Mouse (Mus musculus) lung, postnatal 4 days (tissue): Measurements from ENCODE around the gene Scd3.
"Not testable (repeated sequence)": the region's sequence is repeated elsewhere in the genome, so short reads cannot be mapped to it uniquely, and the experiment has no call there.

Source experiments
- DNase-seq, 2 experiments: peaks; one replicate each; pipeline ENCODE4 v3.0.0; 2021

Gene Scd3

DNA sequence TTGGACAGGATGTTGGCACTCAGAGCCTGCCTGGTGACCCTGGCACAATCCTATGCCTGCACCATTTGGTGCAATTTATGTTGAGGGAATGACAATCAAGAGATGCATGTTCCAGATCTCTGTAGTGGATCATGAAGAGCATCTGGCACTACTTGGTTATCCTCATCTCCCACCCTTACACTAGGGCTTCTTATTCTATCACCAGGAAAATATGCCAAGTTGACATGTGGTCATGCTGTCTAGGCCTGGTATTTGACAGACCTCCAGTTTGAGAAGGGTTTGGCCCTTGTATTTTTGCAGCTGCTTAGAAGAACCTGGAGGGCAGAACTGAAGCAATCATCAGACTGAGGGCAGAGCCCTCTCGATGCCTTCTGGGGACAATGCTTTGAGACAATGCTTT lies 72.3 kb downstream of the Scd3 start:
- no peak for DNase-seq

GRCm38 (mm10) chr19:44276861-44277260 lies 73.8 kb downstream of the Scd3 start:
- no peak for DNase-seq

- no peak for DNase-seq
These were observed 74.9 kb downstream of the Scd3 start for GRCm38 (mm10) chr19:44277931-44278330.

DNA sequence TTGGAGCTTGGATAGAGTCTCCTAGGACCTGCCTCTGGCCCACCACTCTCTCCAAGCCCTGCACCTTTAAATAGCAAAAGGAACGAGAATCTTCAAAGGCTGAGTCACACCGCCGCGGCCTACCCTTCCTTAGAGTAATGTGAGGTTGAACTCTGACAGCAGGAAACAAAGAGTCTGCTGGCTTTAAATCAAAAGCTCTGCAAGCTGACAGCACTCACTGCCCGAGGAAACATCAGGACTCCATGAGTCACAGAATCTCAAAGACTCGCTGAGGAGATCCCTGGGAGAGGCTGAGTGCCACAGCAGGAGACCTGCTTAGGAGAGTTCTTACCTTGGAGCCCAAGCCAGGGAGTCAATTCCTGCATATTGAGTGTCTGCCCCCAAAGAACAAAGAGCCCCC lies 77.7 kb downstream of the Scd3 start:
- peak; percentile 40 to 50 for DNase-seq

DNA sequence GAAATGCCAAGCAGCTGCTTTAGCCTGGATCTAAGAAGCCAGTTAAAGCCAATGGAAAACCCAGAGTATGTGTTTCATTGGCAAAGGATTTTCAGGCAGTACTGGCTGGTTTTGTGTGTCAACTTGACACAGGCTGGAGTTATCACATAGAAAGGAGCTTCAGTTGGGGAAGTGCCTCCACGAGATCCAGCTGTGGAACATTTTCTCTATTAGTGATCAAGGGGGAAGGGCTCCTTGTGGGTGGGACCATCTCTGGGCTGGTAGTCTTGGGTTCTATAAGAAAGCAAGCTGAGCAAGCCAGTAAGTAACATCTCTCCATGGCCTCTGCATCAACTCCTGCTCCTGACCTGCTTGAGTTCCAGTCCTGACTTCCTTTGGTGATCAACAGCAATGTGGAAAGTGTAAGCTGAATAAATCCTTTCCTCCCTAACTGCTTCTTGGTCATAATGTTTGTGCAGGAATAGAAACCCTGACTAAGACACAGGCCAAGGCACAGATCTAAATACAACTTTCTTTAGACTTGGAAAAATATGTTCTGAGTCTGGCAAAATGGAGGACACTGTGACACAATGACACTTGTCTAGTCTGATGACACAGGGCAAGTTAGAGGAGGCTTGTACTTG lies 78.9 kb downstream of the Scd3 start:
- not testable (repeated sequence) for DNase-seq

GRCm38 (mm10) chr19:44282534-44283156 lies 79.6 kb downstream of the Scd3 start:
- peak; percentile 36 to 64 for DNase-seq

- DNase-seq: no peak
These were observed 80.3 kb downstream of the Scd3 start for GRCm38 (mm10) chr19:44283157-44284024.

DNA sequence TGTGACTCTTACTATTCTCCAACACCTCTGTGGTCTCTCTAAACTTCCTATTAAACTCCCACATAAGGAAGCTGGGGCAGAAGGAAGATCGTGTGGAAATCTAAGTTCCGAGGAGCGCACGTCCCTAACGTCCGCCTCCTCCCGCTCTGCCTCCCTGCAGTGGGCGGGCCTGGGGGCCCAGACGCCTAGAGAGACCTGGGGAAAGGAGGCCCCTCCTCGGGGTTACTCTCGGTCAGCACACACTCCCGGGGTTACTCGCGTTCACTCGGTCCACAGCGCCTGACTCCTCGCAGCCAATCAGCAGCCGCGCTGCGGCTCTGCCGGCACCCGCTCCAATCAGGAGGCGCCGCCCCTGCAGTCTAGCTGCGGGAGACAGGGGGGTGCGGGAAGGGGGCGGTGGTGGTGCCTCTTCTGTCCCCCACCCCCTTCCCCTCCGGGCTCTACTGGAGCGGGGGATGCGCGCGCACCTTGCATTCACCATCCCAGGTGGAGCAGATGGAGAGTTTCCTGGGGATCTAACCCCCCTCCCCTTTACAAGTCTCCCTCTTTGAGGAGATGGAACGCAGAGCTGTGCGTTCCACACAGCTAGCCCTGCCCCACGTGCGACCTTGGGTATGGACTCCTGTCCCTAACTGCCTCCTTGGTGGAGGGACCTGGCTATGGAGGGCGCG lies 81.1 kb downstream of the Scd3 start:
- peak; percentile 91 to 97 for DNase-seq

GRCm38 (mm10) chr19:44284723-44285122 lies 81.7 kb downstream of the Scd3 start:
- DNase-seq: peak; percentile 52 to 77

DNA sequence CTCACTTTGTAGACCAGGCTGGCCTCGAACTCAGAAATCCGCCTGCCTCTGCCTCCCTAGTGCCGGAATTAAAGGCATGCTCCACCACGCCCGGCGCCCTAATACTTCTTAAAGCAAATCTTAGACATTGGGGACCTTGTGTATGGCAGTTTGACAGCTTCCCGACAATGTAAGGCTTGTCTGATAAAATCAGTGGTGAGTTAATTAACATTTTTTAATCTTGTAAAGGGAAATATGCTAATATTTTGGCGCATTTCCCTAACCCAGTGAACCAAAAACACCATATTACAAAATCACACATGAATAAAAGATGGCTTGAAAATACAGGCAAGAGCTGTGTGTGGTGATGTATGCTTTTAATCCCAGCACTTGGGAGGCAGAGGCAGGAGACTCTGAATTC lies 82.5 kb downstream of the Scd3 start:
- no peak for DNase-seq

DNA sequence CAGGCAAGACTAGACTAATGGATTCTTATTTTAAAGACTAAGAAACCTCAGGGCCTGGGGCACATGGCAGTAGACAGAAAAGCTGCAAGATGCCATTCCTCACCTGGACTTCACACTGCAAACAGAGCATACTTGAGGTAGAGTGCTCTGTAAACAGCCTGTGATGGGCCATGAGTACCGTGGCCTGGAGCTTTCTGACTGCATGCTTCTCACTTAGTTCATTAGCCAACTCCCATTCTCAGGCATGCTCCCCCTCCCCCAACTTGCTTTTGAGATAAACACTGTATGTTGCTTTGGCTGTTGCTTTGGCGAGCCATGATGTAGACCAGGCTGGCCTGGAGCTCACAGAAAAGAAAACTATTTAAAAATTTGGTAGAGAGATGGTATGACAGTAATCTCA lies 83.0 kb downstream of the Scd3 start:
- DNase-seq: peak; percentile 58 to 77

DNA sequence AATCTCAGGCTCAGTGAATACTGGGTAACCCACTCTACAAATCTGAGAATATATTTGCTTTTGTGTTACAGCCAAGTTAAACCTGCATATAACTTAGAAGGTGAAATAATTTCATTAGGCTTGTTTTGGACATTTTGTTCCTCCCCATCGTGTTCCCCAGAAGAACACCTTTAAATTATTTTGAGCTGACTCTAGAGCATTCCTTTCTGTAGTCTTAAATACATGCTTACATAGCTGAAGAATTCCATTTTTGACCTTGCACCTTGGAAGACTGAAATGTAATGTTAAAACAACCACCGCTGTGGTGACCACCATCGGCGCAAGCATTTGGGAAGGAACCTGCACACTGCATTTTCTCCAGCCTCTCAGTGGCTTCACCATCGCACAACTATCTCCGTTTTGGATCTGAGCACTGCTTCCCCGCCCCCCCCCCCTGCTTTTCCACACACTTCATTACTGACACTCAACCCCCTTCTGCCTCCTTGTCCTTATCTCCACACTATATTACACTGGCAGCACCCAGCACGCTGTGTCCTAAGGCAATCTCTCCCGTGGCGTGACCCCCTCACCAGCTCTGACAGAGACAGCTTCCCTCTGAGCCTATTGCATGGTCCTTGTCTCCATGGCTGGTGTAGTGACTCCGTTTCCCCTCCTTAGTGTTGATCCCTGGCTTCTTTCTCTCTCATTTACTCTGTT lies 84.5 kb downstream of the Scd3 start:
- no peak for DNase-seq

- no peak for DNase-seq
These were observed 89.0 kb downstream of the Scd3 start for GRCm38 (mm10) chr19:44292083-44292482.

DNA sequence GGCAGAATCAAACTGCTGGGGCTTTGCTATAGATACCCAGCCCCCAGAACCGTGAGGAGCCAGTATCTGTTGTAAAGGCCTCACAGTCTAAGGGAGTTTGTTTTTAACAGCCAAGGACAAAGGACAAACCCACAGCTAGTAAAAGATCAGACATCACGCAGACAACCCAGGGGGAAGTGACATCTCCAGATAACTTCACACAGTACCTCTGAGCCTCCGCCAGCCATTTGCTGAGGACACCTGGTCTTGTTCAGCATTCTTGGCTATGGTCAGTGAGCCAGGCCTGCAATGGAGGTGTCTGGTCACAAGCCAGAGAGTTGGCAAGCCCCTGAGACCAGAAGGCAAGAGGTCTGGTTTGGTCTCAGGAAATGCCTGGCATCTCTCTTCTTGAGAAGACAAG lies 89.4 kb downstream of the Scd3 start:
- DNase-seq: no peak

DNA sequence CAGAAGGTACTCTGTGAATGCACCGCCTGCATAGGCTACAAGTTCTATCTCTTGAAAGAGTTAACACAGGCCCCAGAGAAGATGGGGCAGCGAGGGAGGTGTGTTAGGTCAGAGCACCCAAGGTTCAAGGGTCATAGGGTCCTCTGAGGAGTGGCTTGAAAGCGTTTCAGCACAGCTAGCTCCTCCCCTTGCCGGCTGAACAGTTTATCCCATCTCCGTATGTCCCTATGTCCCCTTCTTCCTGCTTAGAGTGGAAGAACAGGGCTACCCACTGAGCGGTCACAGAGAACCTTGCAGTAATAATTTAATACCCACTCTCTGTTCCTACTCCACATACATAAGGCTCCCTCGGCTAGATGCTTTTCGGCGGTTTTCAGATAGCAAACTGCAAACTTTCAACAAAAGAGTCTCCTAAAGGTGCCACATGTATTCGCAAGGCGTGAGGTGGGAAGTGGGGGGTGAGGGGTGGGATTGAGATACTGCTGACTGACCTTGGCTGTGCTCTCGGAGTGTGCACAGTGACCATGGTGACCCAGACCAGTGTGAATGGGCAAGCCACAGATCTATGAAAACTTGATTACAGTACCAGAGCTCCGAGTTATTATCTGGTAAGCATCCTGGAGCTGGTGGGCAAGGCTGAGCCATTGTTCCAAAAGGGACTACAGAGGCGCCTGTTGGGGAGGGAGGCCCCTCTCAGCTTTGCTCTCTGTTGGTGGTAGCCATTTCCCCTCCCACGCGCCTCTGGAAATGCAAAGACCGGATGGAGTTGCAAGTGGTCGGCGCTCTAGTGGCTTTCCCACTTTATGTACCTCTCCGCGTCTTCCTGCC lies 90.1 kb downstream of the Scd3 start, which contains the start of gene Scd2:
Gene Scd2, plus strand, starts transcription at position 734 of the 828 bp plus-strand sequence.
- DNase-seq: no peak
